Mouse (Mus musculus): ENCODE measurements at regions not wholly inside any gene's neighbourhood (a gene's known extent, or its start where the extent isn't known, plus 50 kb on each side); places are given as distances from the start of the nearest gene placed in this dataset.

- Histone ChIP-seq H3K4me1 (ENCODE audit: control insufficient read depth, insufficient read depth, insufficient read length, low read length) (no peaks in the 10 kb centered on the region), H3K27ac (replicated peaks; ENCODE audit: low read depth, low read length) (no peak overlapping the region), H3K4me3 (ENCODE audit: insufficient read depth, low read depth, low read length) (no peak overlapping the region)
Observed at GRCm38 (mm10) chr8:11145251-11145650, 137.0 kb upstream of the Irs2 start.

GRCm38 (mm10) chr8:11140566-11140965, 132.3 kb upstream of the Irs2 start:
- H3K4me3 ChIP-seq (ENCODE audit: insufficient read depth, low read depth, low read length), result no peak overlapping the region
- H3K27ac ChIP-seq (replicated peaks; ENCODE audit: low read depth, low read length), result no peak overlapping the region
- H3K4me1 ChIP-seq (ENCODE audit: control insufficient read depth, insufficient read depth, insufficient read length, low read length), result no peaks in the 10 kb centered on the region

DNA sequence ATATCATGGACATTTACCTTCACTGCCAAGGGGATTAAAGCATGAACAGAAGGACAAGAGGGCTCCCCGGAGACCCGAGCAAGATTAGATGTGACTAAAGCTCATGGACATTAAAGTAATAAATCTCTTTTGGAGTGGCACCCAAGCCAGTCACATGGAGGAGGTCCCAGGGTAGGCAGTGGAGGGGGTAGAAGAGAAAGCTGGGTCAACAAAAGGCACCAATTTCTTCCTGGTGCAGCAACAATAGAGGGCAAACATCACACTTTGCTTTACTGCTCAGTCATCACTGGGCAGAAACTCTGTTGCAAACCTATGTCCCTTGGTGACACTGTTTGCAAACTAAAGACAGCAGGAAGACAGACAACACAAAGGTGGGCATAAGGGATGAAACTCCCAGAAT, 131.0 kb upstream of the Irs2 start:
- Histone ChIP-seq H3K27ac (replicated peaks; ENCODE audit: low read depth, low read length) (no peak overlapping the region), H3K4me3 (ENCODE audit: insufficient read depth, low read depth, low read length) (no peak overlapping the region), H3K4me1 (ENCODE audit: control insufficient read depth, insufficient read depth, insufficient read length, low read length) (no peaks in the 10 kb centered on the region)

DNA sequence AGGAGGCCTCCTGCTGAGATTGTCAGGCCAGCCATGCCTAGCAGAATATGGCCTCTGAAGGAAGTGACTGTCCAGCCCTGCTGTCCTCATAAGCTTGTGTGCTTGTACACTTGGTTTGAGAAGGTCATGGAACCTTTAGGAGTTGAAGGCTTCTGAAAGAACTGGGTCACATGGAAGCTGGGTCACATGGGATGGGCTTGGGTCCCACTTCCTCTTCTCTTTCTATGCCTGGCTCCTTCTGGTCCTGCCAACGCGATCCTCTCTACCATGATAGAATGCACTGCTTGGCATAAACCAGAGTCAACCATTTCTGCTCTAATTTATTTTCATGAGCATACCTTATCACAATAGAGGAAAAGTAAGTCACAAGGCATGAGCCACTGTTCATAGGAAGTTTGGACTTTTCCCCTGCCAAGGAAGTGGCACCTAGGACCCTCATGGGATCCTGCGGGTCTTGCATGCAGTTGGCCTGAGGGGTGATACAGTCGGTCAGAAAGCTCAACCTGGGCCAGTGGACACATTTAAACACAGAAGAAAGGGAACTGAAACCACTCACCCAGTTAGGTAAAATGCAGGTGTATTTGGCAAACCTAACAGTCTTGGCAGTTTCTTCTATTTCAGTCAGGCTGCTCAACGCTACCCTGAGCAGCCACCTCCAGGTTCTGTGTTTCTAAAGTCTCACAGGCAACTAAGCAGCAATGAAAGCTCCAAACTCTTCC, 130.2 kb upstream of the Irs2 start:
- H3K27ac ChIP-seq (replicated peaks; ENCODE audit: low read depth, low read length), result no peak overlapping the region
- H3K4me1 ChIP-seq (ENCODE audit: control insufficient read depth, insufficient read depth, insufficient read length, low read length), result no peaks in the 10 kb centered on the region
- H3K4me3 ChIP-seq (ENCODE audit: insufficient read depth, low read depth, low read length), result no peak overlapping the region

DNA sequence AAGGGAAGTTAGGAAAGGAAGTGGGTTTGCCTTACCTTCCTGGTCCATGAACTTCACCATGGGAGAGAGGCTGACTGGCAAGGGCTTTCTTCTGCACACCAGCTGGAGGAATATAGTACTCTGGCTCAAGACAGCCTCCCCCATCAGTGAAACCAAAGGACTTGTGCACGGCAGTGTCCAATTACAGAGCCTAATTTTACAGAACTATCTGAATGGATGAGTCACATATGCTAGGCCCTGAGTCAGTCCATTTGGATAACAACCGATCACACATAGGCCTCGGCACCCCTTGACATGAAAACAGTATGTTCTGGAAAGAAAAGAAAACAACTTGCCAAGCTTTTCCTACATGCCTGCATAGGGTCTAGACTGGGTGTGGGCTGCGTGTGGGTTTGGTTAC, 128.3 kb upstream of the Irs2 start:
- H3K4me1 ChIP-seq (ENCODE audit: control insufficient read depth, insufficient read depth, insufficient read length, low read length), result no peaks in the 10 kb centered on the region
- no peak overlapping the region for H3K4me3 ChIP-seq (ENCODE audit: insufficient read depth, low read depth, low read length)
- no peak overlapping the region for H3K27ac ChIP-seq (replicated peaks; ENCODE audit: low read depth, low read length)

GRCm38 (mm10) chr8:11135135-11135534, 126.9 kb upstream of the Irs2 start:
- no peak overlapping the region for H3K27ac ChIP-seq (replicated peaks; ENCODE audit: low read depth, low read length)
- H3K4me1 ChIP-seq (ENCODE audit: control insufficient read depth, insufficient read depth, insufficient read length, low read length), result no peaks in the 10 kb centered on the region
- H3K4me3 ChIP-seq (ENCODE audit: insufficient read depth, low read depth, low read length), result no peak overlapping the region

DNA sequence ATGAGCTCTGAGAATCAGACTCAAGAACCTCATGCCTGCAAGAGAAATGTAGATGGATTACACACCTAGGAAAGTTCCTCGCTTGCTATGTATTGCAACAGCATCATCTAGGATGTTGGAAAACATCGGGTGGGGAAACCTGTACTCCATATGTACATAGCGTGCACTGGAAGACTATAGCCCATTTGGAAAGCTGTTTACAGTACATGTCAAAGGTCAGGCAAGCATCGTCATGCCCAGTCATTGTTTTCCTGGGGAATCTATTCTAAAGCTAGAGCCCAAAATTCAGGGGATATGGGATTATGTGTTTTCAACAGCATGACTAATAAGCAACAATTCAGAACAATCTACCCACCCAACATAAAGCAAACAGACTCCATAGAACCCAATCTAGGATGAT, 126.3 kb upstream of the Irs2 start:
- Histone ChIP-seq H3K4me3 (ENCODE audit: insufficient read depth, low read depth, low read length) (no peak overlapping the region), H3K4me1 (ENCODE audit: control insufficient read depth, insufficient read depth, insufficient read length, low read length) (no peaks in the 10 kb centered on the region), H3K27ac (replicated peaks; ENCODE audit: low read depth, low read length) (no peak overlapping the region)

GRCm38 (mm10) chr8:11119030-11119634, 110.9 kb upstream of the Irs2 start:
- Histone ChIP-seq H3K27ac (replicated peaks; ENCODE audit: low read depth, low read length) (no peak overlapping the region), H3K4me3 (ENCODE audit: insufficient read depth, low read depth, low read length) (no peak overlapping the region), H3K4me1 (ENCODE audit: control insufficient read depth, insufficient read depth, insufficient read length, low read length) (no peaks in the 10 kb centered on the region)

DNA sequence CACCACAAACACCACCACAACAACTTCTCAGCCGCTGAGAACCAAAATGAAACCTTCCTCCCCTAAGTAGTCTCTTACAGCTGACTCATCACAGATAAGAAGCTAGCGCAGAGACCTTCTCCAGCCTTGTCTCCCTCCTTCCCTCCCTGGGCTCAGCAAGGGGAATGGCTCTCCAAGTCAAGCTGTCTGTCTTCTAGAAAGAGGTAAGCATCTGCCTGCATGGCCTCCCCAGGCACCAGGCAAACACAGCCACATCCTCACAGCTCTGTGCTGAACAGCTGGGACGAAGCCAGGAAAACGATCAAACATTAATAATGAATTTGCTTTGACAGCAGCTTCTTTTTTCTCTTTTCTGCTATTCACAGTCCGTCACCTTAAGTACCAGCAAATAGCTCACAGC, 108.3 kb upstream of the Irs2 start:
- H3K4me3 ChIP-seq (ENCODE audit: insufficient read depth, low read depth, low read length), result no peak overlapping the region
- H3K4me1 ChIP-seq (ENCODE audit: control insufficient read depth, insufficient read depth, insufficient read length, low read length), result no peaks in the 10 kb centered on the region
- no peak overlapping the region for H3K27ac ChIP-seq (replicated peaks; ENCODE audit: low read depth, low read length)

GRCm38 (mm10) chr8:11115210-11115609, 107.0 kb upstream of the Irs2 start:
- Histone ChIP-seq H3K27ac (replicated peaks; ENCODE audit: low read depth, low read length) (no peak overlapping the region), H3K4me1 (ENCODE audit: control insufficient read depth, insufficient read depth, insufficient read length, low read length) (no peaks in the 10 kb centered on the region), H3K4me3 (ENCODE audit: insufficient read depth, low read depth, low read length) (no peak overlapping the region)

GRCm38 (mm10) chr8:11114531-11114930, 106.3 kb upstream of the Irs2 start:
- no peak overlapping the region for H3K27ac ChIP-seq (replicated peaks; ENCODE audit: low read depth, low read length)
- H3K4me1 ChIP-seq (ENCODE audit: control insufficient read depth, insufficient read depth, insufficient read length, low read length), result no peaks in the 10 kb centered on the region
- H3K4me3 ChIP-seq (ENCODE audit: insufficient read depth, low read depth, low read length), result no peak overlapping the region

DNA sequence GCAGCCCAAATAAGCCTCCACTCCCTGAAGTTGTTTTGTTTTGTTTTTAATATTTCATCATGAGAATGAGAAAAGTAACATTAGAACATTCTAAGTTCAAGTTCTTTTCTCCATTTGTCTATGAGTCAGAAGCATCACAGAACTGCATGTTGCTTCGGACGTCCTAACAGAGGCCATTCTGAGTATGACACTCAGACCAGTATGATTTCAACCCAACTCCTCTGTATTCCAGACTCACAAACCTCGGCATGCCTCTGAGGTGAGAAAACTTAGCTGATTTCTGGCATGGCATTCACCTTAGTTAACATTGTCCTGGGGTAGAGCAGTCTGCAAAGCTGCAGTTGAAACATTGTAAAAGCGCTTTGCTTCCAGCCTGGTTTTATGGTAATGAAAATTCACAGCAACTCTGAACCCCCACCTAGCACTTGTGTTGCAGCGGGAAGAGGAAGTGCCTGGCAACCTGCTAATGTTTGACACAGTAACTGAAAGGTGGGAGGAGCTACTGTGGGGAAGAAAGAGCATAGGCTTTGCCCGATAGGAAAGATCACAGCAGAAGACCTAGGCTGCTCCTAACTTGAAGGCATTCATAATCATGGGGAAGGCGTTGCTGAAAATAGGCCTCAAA, 104.8 kb upstream of the Irs2 start:
- Histone ChIP-seq H3K4me3 (ENCODE audit: insufficient read depth, low read depth, low read length) (no peak overlapping the region), H3K27ac (replicated peaks; ENCODE audit: low read depth, low read length) (no peak overlapping the region), H3K4me1 (ENCODE audit: control insufficient read depth, insufficient read depth, insufficient read length, low read length) (no peaks in the 10 kb centered on the region)

DNA sequence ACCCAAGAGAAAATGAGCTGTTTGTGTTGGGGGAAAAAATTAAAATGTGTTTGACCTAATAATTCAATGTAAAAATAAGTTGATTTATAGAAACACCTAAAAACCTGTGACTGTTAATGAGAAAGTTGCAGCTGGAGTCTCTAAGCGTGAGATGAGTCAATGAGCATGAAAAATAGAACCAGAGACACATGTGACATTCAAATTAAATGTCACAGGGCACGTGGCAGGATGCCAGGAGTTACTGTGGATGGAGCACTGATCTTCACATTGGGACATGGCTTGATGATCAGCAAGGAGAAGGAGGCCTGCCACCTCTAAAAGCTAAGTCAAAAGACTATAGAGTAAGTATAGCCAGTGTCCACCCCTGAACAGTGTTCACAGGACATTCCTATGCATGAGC, 103.7 kb upstream of the Irs2 start:
- no peak overlapping the region for H3K4me3 ChIP-seq (ENCODE audit: insufficient read depth, low read depth, low read length)
- H3K27ac ChIP-seq (replicated peaks; ENCODE audit: low read depth, low read length), result no peak overlapping the region

GRCm38 (mm10) chr8:11107435-11107834, 99.2 kb upstream of the Irs2 start:
- Histone ChIP-seq H3K4me3 (ENCODE audit: insufficient read depth, low read depth, low read length) (no peak overlapping the region), H3K4me1 (ENCODE audit: control insufficient read depth, insufficient read depth, insufficient read length, low read length) (no peaks in the 10 kb centered on the region), H3K27ac (replicated peaks; ENCODE audit: low read depth, low read length) (no peak overlapping the region)

More for the DNA sequence above, 103.7 kb upstream of the Irs2 start:
- H3K4me1 ChIP-seq (ENCODE audit: control insufficient read depth, insufficient read depth, insufficient read length, low read length), result no peaks in the 10 kb centered on the region

GRCm38 (mm10) chr8:11107021-11107420, 98.8 kb upstream of the Irs2 start:
- no peak overlapping the region for H3K27ac ChIP-seq (replicated peaks; ENCODE audit: low read depth, low read length)
- no peak overlapping the region for H3K4me3 ChIP-seq (ENCODE audit: insufficient read depth, low read depth, low read length)
- no peaks in the 10 kb centered on the region for H3K4me1 ChIP-seq (ENCODE audit: control insufficient read depth, insufficient read depth, insufficient read length, low read length)

Data from brown adipose tissue, adult 24 weeks (tissue).